Mouse (Mus musculus) myocyte (in vitro differentiated cells): ENCODE measurements around the gene Wdfy4.

ENCODE experiments used
- CEBPB ChIP-seq: IDR thresholded peaks from 2 replicates; pipeline ENCODE4 v1.6.1; 2011; ENCODE audit warnings: mild to moderate bottlenecking, moderate library complexity; ENCODE audit not compliant: poor library complexity, insufficient read depth, severe bottlenecking
- E2F4 ChIP-seq: IDR thresholded peaks from one replicate; pipeline ENCODE4 v1.6.1; 2011; ENCODE audit warnings: mild to moderate bottlenecking, control low read depth, moderate library complexity; ENCODE audit not compliant: insufficient read depth
- MYOG ChIP-seq, 3 experiments: IDR thresholded peaks; one replicate each; pipeline ENCODE4 v1.6.1; 2011; ENCODE audit warnings: control low read depth in 2 of 3, low read depth in 2 of 3, mild to moderate bottlenecking in 2 of 3; ENCODE audit not compliant: insufficient read length in 2 of 3, control insufficient read depth in 1 of 3, insufficient read depth in 1 of 3
- POLR2A ChIP-seq: IDR thresholded peaks from one replicate; pipeline ENCODE4 v1.6.1; 2011; ENCODE audit warnings: low read depth, mild to moderate bottlenecking, control low read depth, moderate library complexity; ENCODE audit not compliant: insufficient read length
- POLR2AphosphoS2 ChIP-seq: IDR thresholded peaks from one replicate; pipeline ENCODE4 v1.6.1; 2011; ENCODE audit warnings: low read depth, control low read depth; ENCODE audit not compliant: insufficient read length
- REST ChIP-seq: IDR thresholded peaks from one replicate; pipeline ENCODE4 v1.6.1; 2011; ENCODE audit warnings: mild to moderate bottlenecking, control low read depth, moderate library complexity; ENCODE audit not compliant: insufficient read depth, insufficient read length
- SRF ChIP-seq: IDR thresholded peaks from one replicate; pipeline ENCODE4 v1.6.1; 2011; ENCODE audit warnings: low read depth; ENCODE audit not compliant: control insufficient read depth, insufficient read length
- TCF12 ChIP-seq: IDR thresholded peaks from one replicate; pipeline ENCODE4 v1.6.1; 2011; ENCODE audit warnings: mild to moderate bottlenecking, control low read depth; ENCODE audit not compliant: poor library complexity, insufficient read depth, severe bottlenecking
- USF1 ChIP-seq: IDR thresholded peaks from one replicate; pipeline ENCODE4 v1.6.1; 2011; ENCODE audit warnings: low read depth, mild to moderate bottlenecking, control low read depth, moderate library complexity

- TF ChIP-seq POLR2A (no peak), USF1 (no peak), MYOG (IDR thresholded peaks at IDR 0.05; ENCODE audit: control insufficient read depth in 1 of 3, insufficient read depth in 1 of 3, insufficient read length in 2 of 3, low read depth in 2 of 3) (no peak), POLR2AphosphoS2 (no peak), TCF12 (no peak), REST (no peak), CEBPB (no peak), E2F4 (no peak), SRF (no peak)
Measured at GRCm38 (mm10) chr14:33202885-33203284, 17.6 kb upstream of the Wdfy4 start.
